Mouse (Mus musculus): ENCODE data around the gene Nf2. TPM values are rescaled to one million over a fixed set of nuclear protein-coding genes. Genes with fewer than 3 reads are reported as not detected.

The Nf2 gene
- polyA plus RNA-seq, 1 experiment: 21.3 TPM

- DNase-seq (ENCODE audit: low read depth in 1 of 2, low spot score in 2 of 2): no peak
- H3K27ac ChIP-seq (ENCODE audit: insufficient read depth, low read length): no peak overlapping the region
- peaks cover 16% of the 10 kb centered on the region for H3K36me3 ChIP-seq (ENCODE audit: control insufficient read depth, insufficient read depth, low read length)
- no peaks in the 10 kb centered on the region for H3K4me1 ChIP-seq (ENCODE audit: control insufficient read depth, insufficient read depth, insufficient read length)
- no peaks in the 10 kb centered on the region for H3K27me3 ChIP-seq (ENCODE audit: control insufficient read depth, insufficient read depth, low read length)
- no peak overlapping the region for H3K4me3 ChIP-seq (ENCODE audit: extremely low read depth, insufficient read depth, insufficient read length)
- WGBS: 92% methylated on average over 3 of the region's 3 CpGs
- TF ChIP-seq POLR2A (IDR thresholded peaks at IDR 0.05; ENCODE audit: low read depth, low read length) (no peak), CTCF (IDR thresholded peaks at IDR 0.05; ENCODE audit: extremely low read depth, insufficient read depth, insufficient read length, insufficient replicate concordance) (no peak)
Observed at GRCm38 (mm10) chr11:4793006-4793405, 56.3 kb downstream of the Nf2 start.

GRCm38 (mm10) chr11:4791549-4791948 is 57.8 kb downstream of the Nf2 start:
- DNase-seq (ENCODE audit: low read depth in 1 of 2, low spot score in 2 of 2): no peak
- Histone ChIP-seq H3K4me1 (ENCODE audit: control insufficient read depth, insufficient read depth, insufficient read length) (no peaks in the 10 kb centered on the region), H3K27ac (ENCODE audit: insufficient read depth, low read length) (no peak overlapping the region), H3K4me3 (ENCODE audit: extremely low read depth, insufficient read depth, insufficient read length) (no peak overlapping the region), H3K27me3 (ENCODE audit: control insufficient read depth, insufficient read depth, low read length) (no peaks in the 10 kb centered on the region), H3K36me3 (ENCODE audit: control insufficient read depth, insufficient read depth, low read length) (peaks cover 26% of the 10 kb centered on the region)
- TF ChIP-seq CTCF (IDR thresholded peaks at IDR 0.05; ENCODE audit: extremely low read depth, insufficient read depth, insufficient read length, insufficient replicate concordance): no peak
- TF ChIP-seq POLR2A (IDR thresholded peaks at IDR 0.05; ENCODE audit: low read depth, low read length): no peak
- WGBS: 96% methylated on average over 6 of the region's 6 CpGs

GRCm38 (mm10) chr11:4789691-4790090 is 59.6 kb downstream of the Nf2 start:
- DNase-seq (ENCODE audit: low read depth in 1 of 2, low spot score in 2 of 2): no peak
- Histone ChIP-seq H3K4me3 (ENCODE audit: extremely low read depth, insufficient read depth, insufficient read length) (no peak overlapping the region), H3K4me1 (ENCODE audit: control insufficient read depth, insufficient read depth, insufficient read length) (no peaks in the 10 kb centered on the region), H3K27ac (ENCODE audit: insufficient read depth, low read length) (no peak overlapping the region), H3K27me3 (ENCODE audit: control insufficient read depth, insufficient read depth, low read length) (no peaks in the 10 kb centered on the region), H3K36me3 (ENCODE audit: control insufficient read depth, insufficient read depth, low read length) (peaks cover 26% of the 10 kb centered on the region)
- no peak for TF ChIP-seq CTCF (IDR thresholded peaks at IDR 0.05; ENCODE audit: extremely low read depth, insufficient read depth, insufficient read length, insufficient replicate concordance)
- TF ChIP-seq POLR2A (IDR thresholded peaks at IDR 0.05; ENCODE audit: low read depth, low read length): no peak
- WGBS: 92% methylated on average over 5 of the region's 5 CpGs

- Histone ChIP-seq H3K4me1 (ENCODE audit: control insufficient read depth, insufficient read depth, insufficient read length) (no peaks in the 10 kb centered on the region), H3K4me3 (ENCODE audit: extremely low read depth, insufficient read depth, insufficient read length) (no peak overlapping the region), H3K27ac (ENCODE audit: insufficient read depth, low read length) (no peak overlapping the region), H3K36me3 (ENCODE audit: control insufficient read depth, insufficient read depth, low read length) (peaks cover 22% of the 10 kb centered on the region), H3K27me3 (ENCODE audit: control insufficient read depth, insufficient read depth, low read length) (no peaks in the 10 kb centered on the region)
- TF ChIP-seq CTCF (IDR thresholded peaks at IDR 0.05; ENCODE audit: extremely low read depth, insufficient read depth, insufficient read length, insufficient replicate concordance): no peak
- no peak for TF ChIP-seq POLR2A (IDR thresholded peaks at IDR 0.05; ENCODE audit: low read depth, low read length)
- WGBS: 37% methylated on average over 5 of the region's 5 CpGs
- no peak for DNase-seq (ENCODE audit: low read depth in 1 of 2, low spot score in 2 of 2)
Observed at GRCm38 (mm10) chr11:4784629-4785142, 64.7 kb downstream of the Nf2 start.

GRCm38 (mm10) chr11:4783116-4783515 is 66.2 kb downstream of the Nf2 start:
- WGBS: 27% methylated on average over 3 of the region's 3 CpGs
- Histone ChIP-seq H3K27ac (ENCODE audit: insufficient read depth, low read length) (no peak overlapping the region), H3K4me3 (ENCODE audit: extremely low read depth, insufficient read depth, insufficient read length) (no peak overlapping the region), H3K4me1 (ENCODE audit: control insufficient read depth, insufficient read depth, insufficient read length) (no peaks in the 10 kb centered on the region), H3K27me3 (ENCODE audit: control insufficient read depth, insufficient read depth, low read length) (no peaks in the 10 kb centered on the region), H3K36me3 (ENCODE audit: control insufficient read depth, insufficient read depth, low read length) (peaks cover 24% of the 10 kb centered on the region)
- no peak for DNase-seq (ENCODE audit: low read depth in 1 of 2, low spot score in 2 of 2)
- TF ChIP-seq CTCF (IDR thresholded peaks at IDR 0.05; ENCODE audit: extremely low read depth, insufficient read depth, insufficient read length, insufficient replicate concordance) (no peak), POLR2A (IDR thresholded peaks at IDR 0.05; ENCODE audit: low read depth, low read length) (no peak)

GRCm38 (mm10) chr11:4780927-4781326 is 68.4 kb downstream of the Nf2 start:
- Histone ChIP-seq H3K36me3 (ENCODE audit: control insufficient read depth, insufficient read depth, low read length) (peaks cover 17% of the 10 kb centered on the region), H3K27me3 (ENCODE audit: control insufficient read depth, insufficient read depth, low read length) (no peaks in the 10 kb centered on the region), H3K4me3 (ENCODE audit: extremely low read depth, insufficient read depth, insufficient read length) (no peak overlapping the region), H3K27ac (ENCODE audit: insufficient read depth, low read length) (no peak overlapping the region), H3K4me1 (ENCODE audit: control insufficient read depth, insufficient read depth, insufficient read length) (no peaks in the 10 kb centered on the region)
- DNase-seq (ENCODE audit: low read depth in 1 of 2, low spot score in 2 of 2): no peak
- TF ChIP-seq POLR2A (IDR thresholded peaks at IDR 0.05; ENCODE audit: low read depth, low read length) (no peak), CTCF (IDR thresholded peaks at IDR 0.05; ENCODE audit: extremely low read depth, insufficient read depth, insufficient read length, insufficient replicate concordance) (no peak)
- 86% methylated on average over 3 of the region's 3 CpGs for WGBS

- no peak for TF ChIP-seq POLR2A (IDR thresholded peaks at IDR 0.05; ENCODE audit: low read depth, low read length)
- peak; percentile 49; the same call in 1 of the 2 replicates for TF ChIP-seq CTCF (IDR thresholded peaks at IDR 0.05; ENCODE audit: extremely low read depth, insufficient read depth, insufficient read length, insufficient replicate concordance)
- H3K4me1 ChIP-seq (ENCODE audit: control insufficient read depth, insufficient read depth, insufficient read length): no peaks in the 10 kb centered on the region
- no peak overlapping the region for H3K4me3 ChIP-seq (ENCODE audit: extremely low read depth, insufficient read depth, insufficient read length)
- peak; percentile 2 to 57 for DNase-seq (ENCODE audit: low read depth in 1 of 2, low spot score in 2 of 2)
- 36% methylated on average over 3 of the region's 3 CpGs for WGBS
- no peaks in the 10 kb centered on the region for H3K27me3 ChIP-seq (ENCODE audit: control insufficient read depth, insufficient read depth, low read length)
- H3K27ac ChIP-seq (ENCODE audit: insufficient read depth, low read length): no peak overlapping the region
- peaks cover 8% of the 10 kb centered on the region for H3K36me3 ChIP-seq (ENCODE audit: control insufficient read depth, insufficient read depth, low read length)
Observed at GRCm38 (mm10) chr11:4772925-4773324, 76.4 kb downstream of the Nf2 start.
